Mouse (Mus musculus): ENCODE measurements around the gene Glb1l. TPM values are rescaled to one million over a fixed set of nuclear protein-coding genes. Genes with fewer than 3 reads are reported as not detected.

Glb1l gene
- total RNA-seq, 2 experiments from 2014 or later = 14.3 to 15.4 TPM

GRCm38 (mm10) chr1:75168093-75168471, 42.5 kb downstream of the Glb1l start:
- no peak for DNase-seq (ENCODE audit: low spot score in 2 of 2)
- intact Hi-C loops (cut with DNase I) = loop anchor here (2.0 kb wide), 1 partner anchor 25 kb away; the partner anchor contains the start of genes Cnppd1 and Retreg2

- intact Hi-C loops (cut with DNase I) = no loop called here
- no peak for DNase-seq (ENCODE audit: low spot score in 2 of 2)
Measured at GRCm38 (mm10) chr1:75160256-75160617, 50.4 kb downstream of the Glb1l start.

- intact Hi-C loops (cut with DNase I) = no loop called here
- no peak for DNase-seq (ENCODE audit: low spot score in 2 of 2)
Measured at GRCm38 (mm10) chr1:75159540-75160255, 50.9 kb downstream of the Glb1l start.

- no peak for DNase-seq (ENCODE audit: low spot score in 2 of 2)
- intact Hi-C loops (cut with DNase I) = no loop called here
Measured at GRCm38 (mm10) chr1:75158990-75159389, 51.6 kb downstream of the Glb1l start.

GRCm38 (mm10) chr1:75155837-75156236, 54.8 kb downstream of the Glb1l start:
- no peak for DNase-seq (ENCODE audit: low spot score in 2 of 2)
- intact Hi-C loops (cut with DNase I) = no loop called here

- intact Hi-C loops (cut with DNase I) = no loop called here
- DNase-seq (ENCODE audit: low spot score in 2 of 2) = no peak
Measured at GRCm38 (mm10) chr1:75148727-75149126, 61.9 kb downstream of the Glb1l start.

Small RNAs within 50 kb of the gene (microRNA-seq; reads per million reads assigned to microRNA genes)
- 0 reads per million in 2 experiments for gene Gm27943

Other genes starting within 250 kb of the Glb1l start
- gene Nhej1, start 85.6 kb downstream of the Glb1l start, total RNA-seq (2021) = 1 to 10 TPM; 2.7 to 3.0 TPM
- 1 to 10 TPM; 1.3 to 1.9 TPM for gene Slc23a3, start 76.9 kb downstream of the Glb1l start, total RNA-seq (2021)
- gene Cnppd1, start 68.1 kb downstream of the Glb1l start, total RNA-seq (2021) = 10 to 100 TPM; 32.6 to 34.0 TPM
- 100 to 1,000 TPM; 190 to 200 TPM for gene Retreg2, start 68.0 kb downstream of the Glb1l start, total RNA-seq (2021)
- 10 to 100 TPM; 23.6 to 24.1 TPM for gene Zfand2b, start 42.2 kb downstream of the Glb1l start, total RNA-seq (2021)
- gene Abcb6, start 30.4 kb downstream of the Glb1l start, total RNA-seq (2021) = 10 to 100 TPM; 22.5 to 24.8 TPM
- gene Ankzf1, start 18.7 kb downstream of the Glb1l start, total RNA-seq (2021) = 10 to 100 TPM; 21.9 to 27.8 TPM
- 100 to 1,000 TPM; 134 to 137 TPM for gene Atg9a, start 18.6 kb downstream of the Glb1l start, total RNA-seq (2021)
- 10 to 100 TPM; 92.2 to 94.4 TPM for gene Stk16, start within 50 bp of the Glb1l start, total RNA-seq (2021)
- 100 to 1,000 TPM; 682 to 699 TPM for gene Tuba4a, start 9.1 kb upstream of the Glb1l start, total RNA-seq (2021)
- gene A630095N17Rik, start 21.3 kb upstream of the Glb1l start, total RNA-seq (2021) = not detected
- gene Dnajb2, start 25.6 kb upstream of the Glb1l start, total RNA-seq (2021) = 10 to 100 TPM; 86.2 to 91.0 TPM
- gene Ptprn, start 53.7 kb upstream of the Glb1l start, total RNA-seq (2021) = 100 to 1,000 TPM; 491 to 494 TPM
- 100 to 1,000 TPM; 115 to 126 TPM for gene Resp18, start 67.6 kb upstream of the Glb1l start, total RNA-seq (2021)
- gene Dnpep, start 107.2 kb upstream of the Glb1l start, total RNA-seq (2021) = 10 to 100 TPM; 48.9 to 52.5 TPM
- gene Des, start 149.5 kb upstream of the Glb1l start, total RNA-seq (2021) = 1 to 10 TPM in 1 of 2 experiments, under 1 TPM in 1; 0.99 to 1.1 TPM
- 100 to 1,000 TPM; 192 to 208 TPM for gene Speg, start 164.5 kb upstream of the Glb1l start, total RNA-seq (2021)
- 10 to 100 TPM; 58.8 to 61.0 TPM for gene Gmppa, start 225.1 kb upstream of the Glb1l start, total RNA-seq (2021)
- gene Asic4, start 239.6 kb upstream of the Glb1l start, total RNA-seq (2021) = 10 to 100 TPM; 10.4 to 20.6 TPM